Mouse (Mus musculus) liver, embryonic 14.5 days (tissue): ENCODE results near the gene Rfx2.

Experiments
- CTCF ChIP-seq: IDR thresholded peaks from 2 replicates; pipeline ENCODE4 v1.5.1; 2016; ENCODE audit warnings: antibody characterized with exemption, low read depth, control low read depth
- EP300 ChIP-seq: IDR thresholded peaks from 2 replicates; pipeline ENCODE4 v1.6.1; 2016; ENCODE audit warnings: antibody characterized with exemption, low read depth

- TF ChIP-seq CTCF (no peak), EP300 (no peak)
Measured at GRCm38 (mm10) chr17:56869481-56869977, 38.7 kb upstream of the Rfx2 start.
